Mouse (Mus musculus) heart, embryonic 14.5 days (tissue): ENCODE results near the gene Ect2l. TPM values are rescaled to one million over a fixed set of nuclear protein-coding genes. Genes with fewer than 3 reads are reported as not detected.

Experiments
- ATAC-seq: fragments of 200-750 bp; cut with Nextera tagmentation; 2 replicates; pipeline ENCODE4 v1.8.0; 2017; ENCODE audit warnings: low read depth, moderate TSS enrichment; ENCODE audit not compliant: insufficient number of reproducible peaks, insufficient read depth, low FRiP score
- H3K27ac ChIP-seq, 2 experiments: fragments of 200-500 bp in 1 of 2; fragments of 300-500 bp in 1 of 2; sonication (generic) in 1 of 2; replicated peaks in 1 of 2; 2 replicates each; pipeline ENCODE4 v1.5.1; 2012 to 2014; ENCODE audit warnings: low read depth in 2 of 2, low read length in 2 of 2, control low read depth in 1 of 2, mild to moderate bottlenecking in 1 of 2, mixed read lengths in 1 of 2; ENCODE audit not compliant: control insufficient read depth in 1 of 2, insufficient read depth in 1 of 2
- H3K27me3 ChIP-seq: fragments of 300-500 bp; sonication (generic); 2 replicates; pipeline ENCODE4 v1.6.1; 2014; ENCODE audit warnings: mild to moderate bottlenecking, low read length, control low read depth; ENCODE audit not compliant: control insufficient read depth, insufficient read depth
- H3K36me3 ChIP-seq: fragments of 300-500 bp; sonication (generic); 2 replicates; pipeline ENCODE4 v1.6.1; 2014; ENCODE audit warnings: mild to moderate bottlenecking, control low read depth, low read length, mixed read lengths; ENCODE audit not compliant: control insufficient read depth, insufficient read depth
- H3K4me1 ChIP-seq, 2 experiments: fragments of 200-500 bp in 1 of 2; fragments of 300-500 bp in 1 of 2; sonication (generic) in 1 of 2; 2 replicates each; pipeline ENCODE4 v1.6.1; 2012 to 2014; ENCODE audit warnings: low read length in 2 of 2, control low read depth in 1 of 2, mixed read lengths in 1 of 2; ENCODE audit not compliant: control insufficient read depth in 2 of 2, insufficient read depth in 2 of 2
- H3K4me2 ChIP-seq: fragments of 300-500 bp; sonication (generic); 2 replicates; pipeline ENCODE4 v1.6.1; 2014; ENCODE audit warnings: mild to moderate bottlenecking, low read length
- H3K4me3 ChIP-seq, 2 experiments: fragments of 200-500 bp in 1 of 2; fragments of 300-500 bp in 1 of 2; sonication (generic) in 1 of 2; 2 replicates each; pipeline ENCODE4 v1.5.1; 2012 to 2014; ENCODE audit warnings: low read length in 2 of 2, mild to moderate bottlenecking in 2 of 2, control low read depth in 1 of 2, low read depth in 1 of 2, moderate library complexity in 1 of 2; ENCODE audit not compliant: control insufficient read depth in 1 of 2, insufficient read depth in 1 of 2
- H3K9ac ChIP-seq: fragments of 300-500 bp; sonication (generic); 2 replicates; pipeline ENCODE4 v1.6.1; 2014; ENCODE audit warnings: mild to moderate bottlenecking, low read length
- H3K9me3 ChIP-seq: fragments of 300-500 bp; sonication (generic); 2 replicates; pipeline ENCODE4 v1.6.1; 2016; ENCODE audit warnings: low read length, control low read depth; ENCODE audit not compliant: control insufficient read depth
- WGBS: fragments of 180-500 bp; shearing (Covaris S2); extraction: QIAGEN DNeasy Blood & Tissue Kit; methylation state at CpG from one replicate; pipeline ENCODE4 v1.1.7; 2014; 5-methylcytosine and 5-hydroxymethylcytosine counted together
- polyA plus RNA-seq: library from polyadenylated mRNA; unstranded; fragments of >200 nt; fragmentation: Nextera tagmentation; extraction: Ambion mirVana; gene quantifications from 2 replicates; pipeline ENCODE4 v1.2.1, GENCODE M21; 2014

Gene Ect2l
- polyA plus RNA-seq, 1 experiment from 2014 or later: 0.55 TPM

DNA sequence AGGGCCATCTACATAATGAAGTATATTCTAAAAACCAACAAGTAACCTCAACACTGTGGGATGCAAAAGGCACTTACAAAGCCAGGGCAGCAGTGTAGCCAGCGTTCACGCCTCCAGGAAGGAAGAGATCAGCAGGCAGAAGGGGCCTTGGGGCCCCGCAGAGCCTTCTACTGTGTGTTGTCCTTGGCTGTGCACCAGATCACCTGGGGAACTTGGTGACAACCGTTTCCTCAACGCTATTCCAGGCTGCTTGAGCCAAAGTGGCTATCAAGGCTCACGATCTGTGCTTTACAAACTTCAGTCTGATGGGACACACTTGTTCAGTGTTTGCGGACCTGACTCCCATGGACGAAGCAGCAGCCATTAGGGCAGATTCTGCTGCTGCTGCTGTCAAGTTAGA is 19.0 kb downstream of the Ect2l start:
- Histone ChIP-seq H3K4me2 (0 out of 2 replicates have a peak overlapping the region, but pooled peaks have one; percentile 6), H3K36me3 (no peaks in the 10 kb centered on the region), H3K9ac (no peak overlapping the region), H3K4me3 (no peak overlapping the region), H3K27me3 (no peaks in the 10 kb centered on the region), H3K9me3 (no peaks in the 10 kb centered on the region), H3K27ac (no peak overlapping the region), H3K4me1 (peaks cover 10 to 11% of the 10 kb centered on the region in 2 experiments)
- 21% methylated on average over 8 of the region's 8 CpGs for WGBS
- no peak for ATAC-seq

GRCm38 (mm10) chr10:18189498-18189897 is 21.2 kb downstream of the Ect2l start:
- ATAC-seq: no peak
- Histone ChIP-seq H3K36me3 (no peaks in the 10 kb centered on the region), H3K4me3 (no peak overlapping the region), H3K9me3 (no peaks in the 10 kb centered on the region), H3K9ac (no peak overlapping the region), H3K27me3 (no peaks in the 10 kb centered on the region), H3K4me1 (peaks cover 10 to 11% of the 10 kb centered on the region in 2 experiments), H3K4me2 (no peak overlapping the region), H3K27ac (no peak overlapping the region)
- 60% methylated on average over 4 of the region's 4 CpGs for WGBS

- no peak overlapping the region for H3K27ac ChIP-seq
- no peak overlapping the region for H3K9ac ChIP-seq
- H3K4me1 ChIP-seq: peaks cover 10 to 11% of the 10 kb centered on the region in 2 experiments
- WGBS: 72% methylated on average over 6 of the region's 6 CpGs
- H3K27me3 ChIP-seq: no peaks in the 10 kb centered on the region
- no peak overlapping the region for H3K4me2 ChIP-seq
- no peak overlapping the region for H3K4me3 ChIP-seq
- no peaks in the 10 kb centered on the region for H3K36me3 ChIP-seq
- 0 out of 2 replicates have a peak, but pooled peaks cover under 1% of the 10 kb centered on the region for H3K9me3 ChIP-seq
- no peak for ATAC-seq
These were observed 22.1 kb downstream of the Ect2l start for GRCm38 (mm10) chr10:18188564-18188963.

GRCm38 (mm10) chr10:18182246-18182645 is 28.4 kb downstream of the Ect2l start:
- Histone ChIP-seq H3K4me2 (no peak overlapping the region), H3K4me3 (no peak overlapping the region), H3K36me3 (no peaks in the 10 kb centered on the region), H3K27me3 (no peaks in the 10 kb centered on the region), H3K9me3 (0 out of 2 replicates have a peak, but pooled peaks cover 3% of the 10 kb centered on the region), H3K4me1 (no peaks in the 10 kb centered on the region), H3K27ac (no peak overlapping the region), H3K9ac (no peak overlapping the region)
- ATAC-seq: no peak
- 75% methylated on average over 5 of the region's 5 CpGs for WGBS

- no peak overlapping the region for H3K4me3 ChIP-seq
- H3K27me3 ChIP-seq: no peaks in the 10 kb centered on the region
- H3K9ac ChIP-seq: no peak overlapping the region
- no peaks in the 10 kb centered on the region for H3K9me3 ChIP-seq
- H3K36me3 ChIP-seq: no peaks in the 10 kb centered on the region
- H3K4me2 ChIP-seq: no peak overlapping the region
- no peak for ATAC-seq
- H3K27ac ChIP-seq: no peak overlapping the region
- WGBS: 47% methylated on average over 2 of the region's 2 CpGs
- no peaks in the 10 kb centered on the region for H3K4me1 ChIP-seq
These were observed 33.4 kb downstream of the Ect2l start for GRCm38 (mm10) chr10:18177304-18177703.

DNA sequence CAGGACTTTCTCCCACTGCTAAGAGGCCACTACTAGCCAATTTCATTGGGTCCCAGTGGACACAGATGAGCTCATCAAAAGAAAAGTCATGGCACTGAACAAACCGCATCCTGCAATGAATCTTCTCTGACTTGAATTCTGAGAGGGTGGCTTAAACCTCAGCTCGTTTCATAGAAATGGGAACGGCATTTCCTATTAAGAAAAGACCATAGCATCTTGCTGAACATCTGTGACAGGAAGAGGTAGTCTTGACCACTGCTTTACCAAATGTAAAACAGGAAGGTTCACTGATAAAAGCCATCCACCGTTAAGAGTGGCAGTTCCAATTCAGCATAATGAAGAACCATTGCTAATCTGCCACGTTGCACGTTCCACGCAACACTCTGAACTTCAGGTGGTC is 34.0 kb downstream of the Ect2l start:
- Histone ChIP-seq H3K9me3 (no peaks in the 10 kb centered on the region), H3K4me3 (no peak overlapping the region), H3K36me3 (no peaks in the 10 kb centered on the region), H3K4me2 (no peak overlapping the region), H3K4me1 (no peaks in the 10 kb centered on the region), H3K27me3 (no peaks in the 10 kb centered on the region), H3K27ac (no peak overlapping the region), H3K9ac (no peak overlapping the region)
- ATAC-seq: no peak
- WGBS: 75% methylated on average over 7 of the region's 7 CpGs

GRCm38 (mm10) chr10:18175087-18175486 is 35.6 kb downstream of the Ect2l start:
- Histone ChIP-seq H3K4me1 (no peaks in the 10 kb centered on the region), H3K9me3 (no peaks in the 10 kb centered on the region), H3K27ac (no peak overlapping the region), H3K27me3 (no peaks in the 10 kb centered on the region), H3K9ac (no peak overlapping the region), H3K4me3 (no peak overlapping the region), H3K4me2 (no peak overlapping the region), H3K36me3 (no peaks in the 10 kb centered on the region)
- 86% methylated on average over 6 of the region's 6 CpGs for WGBS
- no peak for ATAC-seq

GRCm38 (mm10) chr10:18162435-18162971 is 48.2 kb downstream of the Ect2l start:
- ATAC-seq: peak; percentile 64; the same call in 1 of the 2 replicates
- peak overlapping the region; percentile 77 to 81 for H3K27ac ChIP-seq
- peaks cover 4% of the 10 kb centered on the region; the same call in 1 of the 2 replicates for H3K9me3 ChIP-seq
- peaks cover 7 to 23% of the 10 kb centered on the region in 2 experiments for H3K4me1 ChIP-seq
- 29% methylated on average over 7 of the region's 7 CpGs for WGBS
- H3K4me3 ChIP-seq: no peak overlapping the region
- H3K36me3 ChIP-seq: no peaks in the 10 kb centered on the region
- H3K27me3 ChIP-seq: no peaks in the 10 kb centered on the region
- H3K9ac ChIP-seq: no peak overlapping the region
- 0 out of 2 replicates have a peak overlapping the region, but pooled peaks have one; percentile 3 for H3K4me2 ChIP-seq
